Mouse (Mus musculus): ENCODE measurements at regions not wholly inside any gene's neighbourhood (a gene's known extent, or its start where the extent isn't known, plus 50 kb on each side); places are given as distances from the start of the nearest gene placed in this dataset.
A peak's percentile ranks its signal among the peaks of the same experiment; 100 is the strongest.

- TF ChIP-seq POLR2A (IDR thresholded peaks at IDR 0.05; ENCODE audit: borderline replicate concordance, insufficient read depth, low read length) (no peak), CTCF (IDR thresholded peaks at IDR 0.05; ENCODE audit: borderline replicate concordance, insufficient read depth, low read depth, low read length) (no peak)
Observed at GRCm38 (mm10) chr17:85800357-85801078, 112.4 kb upstream of the Six2 start.

GRCm38 (mm10) chr17:85799865-85800356 is 111.8 kb upstream of the Six2 start:
- H3K4me1 ChIP-seq (ENCODE audit: control insufficient read depth, insufficient read depth, low read length): peaks cover 3% of the 10 kb centered on the region
- WGBS: 1% methylated on average over 26 of the region's 34 CpGs
- peak in 1 of 2 experiments; percentile 13 for DNase-seq
- no peak overlapping the region for H3K27ac ChIP-seq (ENCODE audit: insufficient read depth, low read length)
- no peak overlapping the region for H3K4me3 ChIP-seq (replicated peaks; ENCODE audit: insufficient read depth, low read depth, low read length)
- H3K27me3 ChIP-seq (ENCODE audit: control insufficient read depth, insufficient read depth, low read length): peaks cover 1% of the 10 kb centered on the region; the same call in 1 of the 2 replicates
- TF ChIP-seq POLR2A (IDR thresholded peaks at IDR 0.05; ENCODE audit: borderline replicate concordance, insufficient read depth, low read length): no peak
- TF ChIP-seq CTCF (IDR thresholded peaks at IDR 0.05; ENCODE audit: borderline replicate concordance, insufficient read depth, low read depth, low read length): no peak

More at GRCm38 (mm10) chr17:85800357-85801078, 112.4 kb upstream of the Six2 start:
- Histone ChIP-seq H3K4me3 (replicated peaks; ENCODE audit: insufficient read depth, low read depth, low read length) (no peak overlapping the region), H3K27ac (ENCODE audit: insufficient read depth, low read length) (no peak overlapping the region), H3K4me1 (ENCODE audit: control insufficient read depth, insufficient read depth, low read length) (peaks cover 3% of the 10 kb centered on the region), H3K27me3 (ENCODE audit: control insufficient read depth, insufficient read depth, low read length) (peaks cover 1% of the 10 kb centered on the region; the same call in 1 of the 2 replicates)
- DNase-seq: peak in 1 of 2 experiments; percentile 17
- 10% methylated on average over 44 of the region's 44 CpGs for WGBS

GRCm38 (mm10) chr17:85799081-85799864 is 111.2 kb upstream of the Six2 start:
- no peak for DNase-seq
- H3K27ac ChIP-seq (ENCODE audit: insufficient read depth, low read length): no peak overlapping the region
- H3K4me3 ChIP-seq (replicated peaks; ENCODE audit: insufficient read depth, low read depth, low read length): no peak overlapping the region
- H3K4me1 ChIP-seq (ENCODE audit: control insufficient read depth, insufficient read depth, low read length): peaks cover 3% of the 10 kb centered on the region
- peaks cover 1% of the 10 kb centered on the region; the same call in 1 of the 2 replicates for H3K27me3 ChIP-seq (ENCODE audit: control insufficient read depth, insufficient read depth, low read length)
- no peak for TF ChIP-seq CTCF (IDR thresholded peaks at IDR 0.05; ENCODE audit: borderline replicate concordance, insufficient read depth, low read depth, low read length)
- TF ChIP-seq POLR2A (IDR thresholded peaks at IDR 0.05; ENCODE audit: borderline replicate concordance, insufficient read depth, low read length): no peak
- 3% methylated on average over 22 of the region's 22 CpGs for WGBS

- no peak for TF ChIP-seq POLR2A (IDR thresholded peaks at IDR 0.05; ENCODE audit: borderline replicate concordance, insufficient read depth, low read length)
- TF ChIP-seq CTCF (IDR thresholded peaks at IDR 0.05; ENCODE audit: borderline replicate concordance, insufficient read depth, low read depth, low read length): no peak
- no peak overlapping the region for H3K4me3 ChIP-seq (replicated peaks; ENCODE audit: insufficient read depth, low read depth, low read length)
- H3K27me3 ChIP-seq (ENCODE audit: control insufficient read depth, insufficient read depth, low read length): peaks cover 1% of the 10 kb centered on the region; the same call in 1 of the 2 replicates
- DNase-seq: no peak
- no peak overlapping the region for H3K27ac ChIP-seq (ENCODE audit: insufficient read depth, low read length)
- H3K4me1 ChIP-seq (ENCODE audit: control insufficient read depth, insufficient read depth, low read length): peaks cover 3% of the 10 kb centered on the region
- WGBS: 83% methylated on average over 5 of the region's 5 CpGs
Observed at GRCm38 (mm10) chr17:85797755-85798154, 109.7 kb upstream of the Six2 start.

- WGBS: 60% methylated on average over 5 of the region's 5 CpGs
- peaks cover 1% of the 10 kb centered on the region; the same call in 1 of the 2 replicates for H3K27me3 ChIP-seq (ENCODE audit: control insufficient read depth, insufficient read depth, low read length)
Observed at GRCm38 (mm10) chr17:85795820-85796219, 107.7 kb upstream of the Six2 start.

GRCm38 (mm10) chr17:85785625-85786294 is 97.7 kb upstream of the Six2 start:
- H3K4me1 ChIP-seq (ENCODE audit: control insufficient read depth, insufficient read depth, low read length): no peaks in the 10 kb centered on the region
- 60% methylated on average over 13 of the region's 13 CpGs for WGBS
- no peak overlapping the region for H3K27ac ChIP-seq (ENCODE audit: insufficient read depth, low read length)
- no peak for DNase-seq
- H3K4me3 ChIP-seq (replicated peaks; ENCODE audit: insufficient read depth, low read depth, low read length): no peak overlapping the region
- no peaks in the 10 kb centered on the region for H3K27me3 ChIP-seq (ENCODE audit: control insufficient read depth, insufficient read depth, low read length)
- TF ChIP-seq CTCF (IDR thresholded peaks at IDR 0.05; ENCODE audit: borderline replicate concordance, insufficient read depth, low read depth, low read length) (no peak), POLR2A (IDR thresholded peaks at IDR 0.05; ENCODE audit: borderline replicate concordance, insufficient read depth, low read length) (no peak)

More at GRCm38 (mm10) chr17:85795820-85796219, 107.7 kb upstream of the Six2 start:
- DNase-seq: no peak
- Histone ChIP-seq H3K4me1 (ENCODE audit: control insufficient read depth, insufficient read depth, low read length) (peaks cover 3% of the 10 kb centered on the region), H3K4me3 (replicated peaks; ENCODE audit: insufficient read depth, low read depth, low read length) (no peak overlapping the region), H3K27ac (ENCODE audit: insufficient read depth, low read length) (no peak overlapping the region)
- no peak for TF ChIP-seq POLR2A (IDR thresholded peaks at IDR 0.05; ENCODE audit: borderline replicate concordance, insufficient read depth, low read length)

GRCm38 (mm10) chr17:85780477-85780876 is 92.4 kb upstream of the Six2 start:
- no peak for DNase-seq
- no peak for TF ChIP-seq POLR2A (IDR thresholded peaks at IDR 0.05; ENCODE audit: borderline replicate concordance, insufficient read depth, low read length)
- TF ChIP-seq CTCF (IDR thresholded peaks at IDR 0.05; ENCODE audit: borderline replicate concordance, insufficient read depth, low read depth, low read length): no peak
- no peak overlapping the region for H3K27ac ChIP-seq (ENCODE audit: insufficient read depth, low read length)
- H3K27me3 ChIP-seq (ENCODE audit: control insufficient read depth, insufficient read depth, low read length): no peaks in the 10 kb centered on the region
- no peaks in the 10 kb centered on the region for H3K4me1 ChIP-seq (ENCODE audit: control insufficient read depth, insufficient read depth, low read length)
- H3K4me3 ChIP-seq (replicated peaks; ENCODE audit: insufficient read depth, low read depth, low read length): no peak overlapping the region
- 92% methylated on average over 10 of the region's 10 CpGs for WGBS

Measured in cerebellum, adult 2 months (tissue).